Mouse (Mus musculus) urinary bladder, adult 2 months (tissue): ENCODE results near the gene Psmd5. TPM values are rescaled to one million over a fixed set of nuclear protein-coding genes. Genes with fewer than 3 reads are reported as not detected.

Experiments
- DNase-seq: peaks from one replicate; pipeline ENCODE4 v3.0.0; 2022; ENCODE audit warnings: low spot score
- polyA plus RNA-seq: library from polyadenylated mRNA; depleted of rRNA; stranded (reverse); fragments of >200 nt; gene quantifications from 2 replicates; pipeline ENCODE4 v1.2.3, GENCODE M21; 2012; rRNA removed

Gene Psmd5
- polyA plus RNA-seq, result 44.8 and 54.0 TPM in 2 replicates

DNA sequence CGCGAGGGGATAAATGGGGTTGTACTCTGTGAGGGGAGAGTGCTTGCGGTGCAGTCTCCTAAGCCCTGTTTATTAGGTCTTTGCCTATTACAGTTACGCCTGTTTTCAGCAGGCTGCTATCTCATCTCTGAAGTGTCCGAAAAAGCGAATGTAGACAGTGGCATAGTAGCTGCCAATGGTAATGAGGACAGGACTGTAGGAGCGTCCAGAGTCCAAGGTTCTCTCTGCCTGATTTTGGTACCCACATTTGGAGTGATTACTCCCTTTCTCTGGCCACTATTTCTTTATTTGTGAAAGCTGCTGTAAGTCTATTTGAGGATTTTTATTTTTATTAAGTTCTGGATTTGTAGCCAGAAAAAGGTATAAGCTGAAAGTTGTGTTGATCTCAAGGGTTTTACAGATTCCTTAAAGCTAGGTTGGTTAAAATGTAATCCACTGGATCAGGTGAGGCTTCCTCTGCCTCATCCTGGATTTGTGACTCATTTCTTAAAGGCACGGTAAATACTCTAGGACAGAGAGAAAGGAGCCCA lies at the start of gene Psmd5:
Psmd5 (minus strand) TSS at position 153 of the 530 bp plus-strand sequence.
- DNase-seq, result no peak

DNA sequence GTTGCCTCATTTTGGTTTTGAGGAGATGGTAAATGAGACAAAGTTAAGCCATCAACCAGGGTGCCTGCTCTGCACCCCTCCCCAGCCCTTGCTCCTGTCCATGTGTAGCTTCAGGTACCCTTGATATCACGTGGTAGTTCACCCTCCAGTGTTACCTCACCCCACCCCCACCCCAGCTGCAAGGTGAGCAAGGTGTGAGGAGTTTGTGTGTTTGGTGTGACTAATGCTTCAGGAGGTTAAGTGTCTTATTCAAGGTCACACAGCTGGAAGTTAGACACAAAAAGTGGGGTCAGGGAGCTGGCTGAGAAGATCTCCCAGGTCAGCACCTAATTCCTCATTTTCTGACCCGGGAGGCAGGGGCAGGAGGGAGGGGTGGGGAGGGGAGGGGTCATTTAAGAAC lies 48.0 kb upstream of the Psmd5 start:
- no peak for DNase-seq

DNA sequence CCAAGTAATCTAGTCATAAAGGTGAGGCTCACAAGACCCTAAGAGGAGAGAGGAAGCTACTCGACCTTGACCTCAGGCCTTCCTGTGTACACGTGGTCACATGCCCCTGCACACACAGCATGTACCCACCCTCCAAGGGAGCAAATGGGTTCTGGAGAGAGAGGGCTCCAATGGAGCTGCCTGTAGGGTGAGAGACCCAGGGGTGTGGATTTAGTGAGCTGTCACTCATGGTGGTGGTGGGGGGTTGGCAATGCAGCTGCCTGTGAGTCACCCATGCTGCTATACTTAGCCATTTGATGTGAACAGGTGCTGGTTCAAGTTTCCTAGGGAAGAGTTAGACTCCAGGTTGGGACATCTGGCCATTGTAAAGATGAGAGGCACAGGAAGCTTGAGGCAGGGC lies 45.4 kb upstream of the Psmd5 start:
- no peak for DNase-seq

DNA sequence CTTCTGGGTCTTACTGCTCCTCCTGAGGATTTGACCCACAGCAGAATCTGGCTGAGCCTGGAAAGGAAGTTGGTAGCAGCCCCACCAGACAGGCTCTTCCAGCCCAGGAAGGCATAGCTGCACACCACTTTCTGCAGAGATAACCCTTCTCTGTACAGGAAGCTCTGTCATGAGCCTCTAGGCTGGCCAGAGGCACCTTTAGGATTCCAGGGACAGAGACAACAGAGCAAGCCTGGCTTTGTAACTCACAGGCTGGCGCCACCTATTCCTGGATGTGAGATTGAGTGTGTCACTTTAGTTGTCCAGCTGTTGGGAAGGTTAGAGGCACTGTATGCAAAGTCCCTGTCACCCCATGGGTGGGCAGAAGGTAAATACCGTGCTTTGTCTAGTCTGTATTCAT lies 40.3 kb upstream of the Psmd5 start:
- DNase-seq, result no peak

DNA sequence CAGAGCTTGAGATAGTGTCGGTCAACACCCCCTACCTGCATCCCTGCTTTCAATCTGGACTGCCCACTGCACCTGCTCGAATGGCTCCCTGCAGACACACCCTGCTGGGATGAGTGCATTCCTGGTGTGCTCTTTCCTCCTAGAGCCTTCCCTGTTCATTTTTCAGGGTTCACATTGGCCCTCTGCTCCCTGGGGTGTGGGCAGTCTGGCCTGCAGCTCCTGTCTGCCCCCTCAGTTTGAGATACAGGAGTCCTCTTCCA lies 40.0 kb upstream of the Psmd5 start:
- DNase-seq, result no peak

DNA sequence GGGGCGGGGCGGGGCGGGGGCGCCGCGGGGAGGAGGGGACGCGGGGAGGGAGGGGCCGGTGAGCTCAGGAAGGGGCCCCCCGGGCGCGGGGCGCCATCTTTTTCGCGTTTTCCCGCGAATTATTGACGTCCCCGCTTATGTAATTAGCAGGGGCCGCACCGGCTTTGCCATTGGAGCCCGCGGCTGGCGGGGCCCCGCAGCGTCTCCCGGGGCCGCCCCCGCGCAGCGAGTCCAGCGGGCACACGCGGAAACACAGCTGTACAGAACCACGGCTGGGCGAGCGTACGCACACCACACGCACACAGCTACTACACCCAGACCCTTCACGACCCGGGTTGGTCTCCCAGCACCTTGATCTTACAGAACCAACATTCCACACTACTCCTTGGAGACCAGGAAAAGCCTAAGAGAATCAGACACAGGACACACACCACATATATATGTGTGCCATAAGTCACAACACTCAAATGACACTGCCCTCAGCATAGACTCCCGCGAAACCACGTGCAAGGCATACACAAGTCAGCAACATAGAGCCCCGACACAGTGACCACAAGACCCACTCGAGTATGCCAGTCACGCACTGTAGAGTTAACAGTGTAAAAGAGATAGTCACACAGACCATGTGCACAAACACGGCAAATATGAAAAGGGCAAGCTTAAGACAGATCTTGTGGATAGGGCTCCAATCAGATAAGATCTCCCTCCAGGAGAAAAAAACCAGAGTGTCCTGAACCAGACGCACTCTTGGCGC lies 39.5 kb upstream of the Psmd5 start:
- no peak for DNase-seq

DNA sequence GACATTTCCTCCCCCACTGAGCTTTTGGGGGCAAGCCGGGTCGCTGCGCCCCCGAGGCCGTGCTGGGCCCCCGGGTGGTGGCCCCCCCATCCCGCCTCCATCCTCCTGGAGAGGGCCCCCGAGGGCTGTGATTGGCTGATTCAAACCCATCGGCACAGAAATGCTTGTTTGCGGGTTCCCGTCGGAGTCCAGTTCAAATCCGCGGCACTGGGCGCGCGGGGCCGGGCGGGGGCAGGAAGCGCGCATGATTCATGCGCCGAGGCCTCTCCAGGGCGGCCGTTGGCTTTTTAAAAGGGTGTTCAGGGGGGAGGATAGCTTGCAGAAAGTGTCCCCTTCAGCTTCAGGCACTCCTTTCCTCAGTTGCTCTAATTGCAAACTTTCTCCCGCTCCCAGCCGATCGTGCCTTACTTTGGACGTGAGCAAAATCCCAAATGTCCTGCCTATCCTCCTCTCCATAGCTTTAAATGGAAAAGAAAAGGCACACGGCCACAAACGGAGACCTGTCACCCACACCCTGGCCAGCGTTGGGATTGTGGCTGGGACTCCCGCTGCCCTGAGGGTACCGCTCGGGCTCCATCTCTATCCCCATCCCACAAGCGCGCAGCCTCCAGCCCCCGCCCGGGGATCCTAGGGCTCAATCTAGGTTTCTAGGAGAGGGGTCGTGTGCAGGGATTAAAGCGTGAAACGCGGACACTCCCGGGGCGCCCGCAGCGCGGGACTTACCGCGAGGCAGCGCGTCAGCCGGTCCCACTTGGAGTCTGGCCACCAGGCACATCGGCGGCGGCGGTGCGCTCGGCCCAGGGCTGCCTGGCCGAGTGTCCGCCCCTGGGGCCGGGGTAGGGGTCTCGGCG lies 38.7 kb upstream of the Psmd5 start, which contains the start of gene Phf19:
Phf19 (minus strand) TSS at position 809 of the 851 bp plus-strand sequence.
- DNase-seq, result peak; percentile 41

DNA sequence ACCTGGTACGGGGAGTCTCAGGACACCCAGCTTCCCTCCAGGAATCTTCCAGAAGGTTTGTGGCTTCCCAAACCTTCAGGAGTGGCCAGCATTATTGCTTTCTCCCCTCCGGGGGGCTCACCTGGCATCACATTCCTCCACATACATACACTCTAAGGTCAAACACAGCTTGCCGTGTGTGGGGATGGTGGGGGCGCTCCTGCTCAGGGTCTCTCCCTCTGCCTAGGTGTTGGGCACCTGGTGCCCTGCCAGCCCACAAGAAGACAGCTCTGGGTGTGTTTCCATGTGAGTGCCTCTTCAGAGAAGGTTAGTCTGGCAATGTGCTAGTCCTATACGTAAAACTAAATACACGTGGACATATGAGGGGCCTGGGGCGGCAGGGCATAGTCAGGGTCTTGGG lies 37.8 kb upstream of the Psmd5 start:
- no peak for DNase-seq

DNA sequence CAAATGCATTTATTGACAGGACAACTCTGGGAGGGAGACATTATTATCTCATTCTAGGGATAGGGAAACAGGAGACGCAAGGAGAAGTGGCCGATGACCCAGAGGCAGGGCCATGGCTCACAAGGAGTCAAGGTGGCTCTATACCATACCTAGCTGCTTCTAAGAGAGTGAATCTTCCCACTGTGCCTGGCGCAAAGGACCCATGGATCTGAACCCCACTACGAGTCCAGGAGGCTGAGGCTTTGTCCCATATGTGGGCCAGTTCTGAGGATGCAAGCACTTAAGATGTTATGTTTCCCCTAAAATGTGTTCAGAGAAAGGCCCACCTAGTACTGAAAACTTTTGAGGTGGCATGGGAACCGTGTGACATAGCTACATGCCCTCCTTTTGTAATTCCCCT lies 37.1 kb upstream of the Psmd5 start:
- DNase-seq, result no peak

DNA sequence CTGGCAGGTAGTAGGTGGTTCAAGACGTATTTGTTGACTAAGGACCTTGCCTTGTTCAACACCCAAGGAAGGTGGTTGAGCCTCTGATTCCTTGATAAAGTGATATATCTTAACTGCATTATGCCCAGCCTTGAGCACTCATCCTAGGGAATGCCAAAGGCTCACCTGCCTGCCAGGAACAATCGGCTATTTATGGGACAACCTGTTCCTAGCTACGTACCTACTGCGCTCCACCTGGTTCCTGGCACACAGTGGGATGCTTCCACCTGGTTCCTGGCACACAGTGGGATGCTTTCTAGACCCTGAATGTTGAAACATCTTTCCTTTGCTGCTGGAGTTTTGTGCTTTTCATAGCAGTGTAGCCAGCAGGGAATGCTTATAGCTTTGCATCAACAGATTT lies 35.0 kb upstream of the Psmd5 start:
- no peak for DNase-seq

DNA sequence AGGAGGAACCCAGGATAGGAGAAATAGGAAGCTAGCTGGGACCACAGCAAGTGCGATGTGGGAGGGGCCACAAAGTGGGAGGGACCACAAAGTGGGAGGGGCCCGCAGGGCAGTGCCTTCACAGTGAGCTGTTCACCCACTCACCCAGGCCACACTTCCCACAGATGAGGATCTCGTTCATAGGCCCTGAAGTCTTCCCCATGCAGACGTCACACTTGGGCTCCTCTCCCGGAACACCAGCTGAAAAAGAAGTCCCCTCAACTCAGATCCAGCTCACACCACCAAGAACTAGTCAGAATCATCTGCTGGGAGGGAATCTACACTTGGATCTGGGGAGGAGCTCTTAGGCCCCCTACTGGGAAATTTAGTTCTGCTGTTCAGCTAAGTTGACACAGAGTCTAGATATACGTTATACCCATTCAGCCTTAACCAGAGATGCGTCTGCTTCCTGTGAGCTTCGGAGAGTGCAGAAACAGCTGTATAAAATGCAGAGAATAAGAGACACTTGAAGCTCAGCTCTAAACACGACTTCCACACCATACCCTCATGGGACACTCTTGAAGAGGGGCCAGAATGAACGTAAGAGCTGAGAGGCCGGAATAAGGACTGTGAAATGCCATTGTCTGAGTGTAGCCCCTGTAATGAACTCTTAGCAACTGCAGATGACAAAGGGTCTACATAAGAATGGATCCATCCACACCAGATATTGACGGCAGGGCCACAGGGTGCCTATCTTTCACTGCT lies 32.3 kb upstream of the Psmd5 start:
- DNase-seq, result no peak

DNA sequence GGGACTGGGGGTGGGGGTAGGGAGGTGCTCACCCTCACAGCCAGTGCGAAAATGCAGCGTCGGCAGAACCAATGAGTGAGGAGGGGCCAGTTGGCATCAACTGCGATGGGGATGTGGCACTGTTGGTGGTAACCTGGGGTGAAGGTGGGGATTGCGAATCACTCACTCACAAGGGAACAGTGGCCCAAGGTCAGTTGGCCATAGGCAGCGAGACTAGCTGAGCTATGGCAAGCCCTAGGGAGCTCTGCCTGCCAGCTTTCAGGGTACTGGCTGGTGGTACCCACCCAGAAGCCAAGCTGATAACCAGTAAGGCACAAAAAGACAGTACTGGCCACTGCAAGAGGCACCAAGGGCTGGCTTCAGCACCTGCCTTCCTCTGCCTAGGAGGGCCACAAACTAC lies 31.7 kb upstream of the Psmd5 start:
- no peak for DNase-seq

DNA sequence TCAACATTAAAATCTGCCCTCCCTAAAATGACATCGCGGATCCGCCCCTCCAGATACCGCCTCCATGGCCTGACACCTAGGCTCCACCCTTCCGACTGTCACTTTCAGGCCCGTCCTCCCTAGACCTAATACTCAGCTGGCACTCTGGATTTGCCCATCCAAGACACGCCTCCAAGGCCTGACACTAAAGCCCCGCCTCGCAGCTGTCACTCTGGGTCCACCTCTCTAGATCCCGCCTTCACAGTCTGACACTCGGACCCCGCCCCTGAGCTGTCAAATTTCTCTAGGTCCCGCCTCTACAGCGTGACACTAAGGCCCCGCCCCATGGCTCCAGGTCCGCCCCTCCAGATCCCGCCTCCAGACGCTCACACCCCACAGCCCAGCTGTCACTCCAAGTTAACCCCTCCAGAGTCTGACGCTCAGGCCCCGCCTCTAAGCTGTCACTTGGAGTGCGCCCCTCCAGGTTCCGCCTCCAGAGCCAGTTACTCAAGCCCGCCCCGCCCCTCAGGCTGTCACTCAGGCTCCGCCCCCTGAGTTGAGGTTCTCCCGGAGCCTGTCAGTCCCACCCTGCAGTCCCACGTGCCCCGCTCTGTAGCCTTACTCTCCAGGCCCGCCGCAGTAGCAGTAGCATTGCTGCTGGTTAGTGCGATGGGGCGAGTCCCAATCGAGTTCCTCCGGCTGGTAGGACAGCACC lies 30.2 kb upstream of the Psmd5 start:
- DNase-seq, result peak; percentile 86

DNA sequence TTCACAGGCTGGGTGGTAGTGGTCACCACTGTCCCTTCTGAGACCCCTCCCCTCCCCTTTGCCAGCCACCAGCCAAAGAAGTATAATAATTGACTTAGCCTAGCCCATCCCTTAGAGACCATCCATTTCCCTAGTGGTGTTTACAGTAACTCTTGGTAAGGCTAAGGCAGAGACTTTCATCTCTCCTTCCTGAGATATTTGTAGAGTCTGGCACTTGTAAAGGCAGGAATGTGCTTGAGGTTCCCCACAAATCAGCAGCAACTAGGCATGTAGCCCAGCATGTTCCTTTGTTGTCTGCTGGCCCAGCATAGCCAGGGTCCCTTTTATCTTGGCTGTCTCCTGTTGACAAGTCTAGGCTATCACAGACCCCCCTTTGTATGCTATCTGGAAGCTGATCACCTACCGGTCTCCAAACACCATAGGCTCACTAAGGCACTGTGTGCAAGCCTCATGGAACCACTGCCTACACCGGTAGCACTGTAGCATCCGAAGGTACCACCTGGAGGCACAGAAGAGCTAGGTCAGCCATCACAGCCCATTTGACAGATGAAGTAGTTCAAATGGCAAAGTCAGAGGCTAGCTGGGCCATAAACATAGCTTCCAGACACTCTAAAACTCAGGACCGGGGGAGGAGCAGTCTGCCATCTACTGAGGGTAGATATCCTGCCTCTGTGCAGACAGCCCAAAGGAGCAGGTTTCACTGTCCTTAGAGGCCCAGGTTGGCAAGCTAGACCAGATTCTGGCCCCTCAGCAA lies 29.1 kb upstream of the Psmd5 start:
- DNase-seq, result no peak

DNA sequence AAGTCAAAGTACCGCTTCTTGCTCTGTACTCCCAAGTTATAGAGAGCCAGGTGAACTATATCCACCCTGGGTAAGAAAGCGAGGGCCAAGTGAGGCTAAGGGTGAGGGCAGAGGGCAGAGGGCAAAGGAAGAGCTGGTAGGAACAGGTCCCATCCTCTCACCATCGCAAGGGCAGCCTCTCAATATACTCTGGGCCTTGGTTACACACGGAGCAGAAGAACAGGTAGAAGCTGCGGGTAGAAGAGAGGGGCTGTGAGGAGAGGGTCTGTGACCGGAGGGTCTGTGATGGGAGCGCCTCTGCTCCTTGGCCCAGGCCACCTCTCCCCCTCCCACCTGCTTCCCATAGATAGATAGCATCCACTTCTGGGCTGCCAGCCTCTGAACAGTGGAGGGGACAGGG lies 28.4 kb upstream of the Psmd5 start:
- no peak for DNase-seq

DNA sequence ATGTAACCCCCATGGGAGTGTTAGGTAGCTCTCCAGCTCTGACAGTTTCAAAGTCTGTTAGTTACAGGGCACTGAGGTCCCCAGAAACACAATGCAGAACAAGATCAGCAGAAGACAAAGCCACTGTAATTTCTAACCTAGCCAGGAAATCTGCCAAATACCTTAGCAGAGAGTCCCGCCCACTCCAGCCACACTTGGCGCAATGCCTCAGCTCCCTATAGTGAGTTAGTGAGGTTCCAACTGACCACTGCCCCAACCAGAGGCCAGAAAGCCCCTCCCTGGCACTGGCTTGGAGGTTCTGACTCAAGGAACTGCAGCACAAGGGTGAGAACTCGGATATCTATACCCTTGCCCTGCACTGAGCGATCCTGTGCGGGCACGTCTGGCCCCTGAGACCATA lies 28.0 kb upstream of the Psmd5 start:
- no peak for DNase-seq

DNA sequence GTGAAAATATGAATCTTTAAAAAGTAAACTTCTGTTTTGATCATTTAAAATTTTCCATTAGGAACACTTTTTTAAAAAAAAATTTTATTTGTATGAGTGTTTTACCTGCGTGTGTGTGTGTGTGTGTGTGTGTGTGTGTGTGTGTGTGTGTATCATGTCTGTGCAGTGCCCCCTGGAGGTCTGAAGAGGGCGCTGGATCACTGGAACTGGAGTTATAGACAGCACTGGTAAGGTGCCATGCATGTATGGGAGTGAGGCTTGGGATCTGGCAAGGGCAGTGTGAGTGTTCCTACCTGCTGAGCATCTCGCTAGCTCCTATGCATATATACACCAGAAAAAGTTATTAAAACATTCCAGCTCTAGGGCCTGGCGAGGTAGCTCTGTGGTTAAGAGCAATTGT lies 27.0 kb upstream of the Psmd5 start:
- no peak for DNase-seq

DNA sequence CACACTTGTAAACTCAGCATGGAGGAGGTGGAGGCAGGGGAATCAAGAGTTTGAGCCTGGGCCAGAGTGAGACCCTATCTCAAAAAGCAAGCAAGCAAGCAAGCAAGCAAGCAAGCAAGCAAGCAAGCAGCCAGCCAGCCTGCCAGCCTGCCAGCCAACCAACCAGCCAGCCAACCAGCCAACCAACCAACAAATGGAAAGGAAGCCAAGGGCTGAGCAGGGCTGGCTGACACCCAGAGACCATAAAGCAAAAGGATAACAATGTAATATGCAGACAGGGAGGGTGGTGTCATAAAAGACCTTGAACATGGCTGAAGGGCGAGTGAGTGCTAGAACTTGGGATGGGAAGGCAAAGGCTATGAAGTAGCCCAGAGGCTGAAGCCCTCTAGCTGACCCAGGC lies 25.6 kb upstream of the Psmd5 start:
- no peak for DNase-seq

DNA sequence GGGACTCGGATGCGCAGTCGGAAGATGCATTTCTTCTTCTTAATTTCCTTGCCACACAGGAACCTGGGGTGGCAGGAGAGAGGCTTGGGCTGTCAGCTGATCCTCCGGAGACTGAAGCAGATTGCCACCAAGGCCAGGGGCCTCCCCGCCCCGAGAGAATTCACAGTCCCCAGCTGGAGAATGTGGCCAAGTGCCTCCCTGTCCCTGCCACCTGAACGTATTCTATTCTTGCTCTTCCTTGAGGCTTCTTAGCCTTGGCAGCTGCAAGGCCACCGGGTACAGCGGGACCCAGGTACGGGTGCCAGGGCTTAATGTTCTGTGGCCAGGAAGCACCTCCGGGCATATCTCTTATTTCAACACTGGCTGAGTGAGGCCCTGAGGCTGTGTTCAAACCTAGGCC lies 24.9 kb upstream of the Psmd5 start:
- no peak for DNase-seq

DNA sequence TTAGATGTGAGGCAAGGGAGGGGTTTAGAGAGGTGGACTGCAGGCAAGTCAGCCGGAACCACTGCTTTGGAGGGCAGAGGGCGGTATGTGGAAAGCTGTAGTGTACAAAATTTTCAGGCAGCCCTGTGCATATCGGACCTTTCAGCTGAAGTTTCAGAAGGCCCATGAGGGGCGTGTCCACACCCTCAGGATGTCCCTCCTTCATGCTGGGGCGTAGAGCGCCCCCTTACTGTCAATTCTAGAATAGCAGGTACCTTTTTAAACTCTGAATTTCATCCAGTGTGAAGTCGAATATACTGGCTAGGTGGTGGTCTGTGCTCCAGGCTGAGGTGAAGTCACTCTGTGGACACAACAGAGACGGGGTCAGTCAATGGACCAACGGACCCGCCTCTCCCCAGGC lies 23.1 kb upstream of the Psmd5 start:
- DNase-seq, result no peak

DNA sequence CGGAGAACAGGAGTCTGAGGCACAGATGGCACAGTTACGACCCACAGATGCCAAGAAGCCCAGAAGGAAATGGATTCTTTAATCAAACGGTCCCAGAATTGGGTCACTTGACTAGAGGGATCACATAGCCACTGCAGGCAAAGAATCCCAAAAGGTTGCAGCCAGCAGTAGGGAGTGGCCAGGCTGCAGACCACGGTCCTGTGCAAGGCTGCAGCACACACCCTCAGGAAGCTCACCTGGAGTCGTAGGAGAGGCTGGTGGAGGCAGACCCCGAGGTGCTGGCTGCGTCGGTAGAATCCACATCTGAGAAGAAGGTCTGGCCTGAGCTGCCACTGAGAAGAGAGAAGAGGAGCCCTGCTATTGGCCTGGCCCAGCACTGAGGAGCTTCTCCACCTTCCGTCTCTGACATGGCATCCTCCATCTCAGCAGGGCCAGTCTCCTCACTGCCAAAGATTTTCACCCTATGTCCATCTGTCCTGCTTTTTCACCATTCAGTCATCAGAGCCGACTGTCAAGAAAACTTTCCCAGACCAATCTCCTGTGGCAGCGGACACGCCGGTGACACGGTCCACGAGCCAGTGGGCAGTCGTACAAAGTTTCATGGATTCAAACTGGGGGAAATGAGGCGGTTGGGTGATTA lies 22.2 kb upstream of the Psmd5 start:
- no peak for DNase-seq
